Mouse (Mus musculus) midbrain, postnatal 0 days (tissue): ENCODE results near the gene Lca5. TPM values are rescaled to one million over a fixed set of nuclear protein-coding genes. Genes with fewer than 3 reads are reported as not detected.
A peak's percentile ranks its signal among the peaks of the same experiment; 100 is the strongest.

Source experiments
- ATAC-seq: fragments of 200-750 bp; cut with Nextera tagmentation; 2 replicates; pipeline ENCODE4 v1.8.0; 2017; ENCODE audit warnings: moderate number of reproducible peaks, mild to moderate bottlenecking, moderate TSS enrichment, moderate library complexity; ENCODE audit not compliant: low FRiP score
- DNase-seq: peaks from one replicate; pipeline ENCODE4 v3.0.0-alpha.2; 2015; ENCODE audit warnings: low spot score
- H3K27ac ChIP-seq: fragments of 300-500 bp; sonication (generic); 2 replicates; pipeline ENCODE4 v1.5.1; 2014; ENCODE audit warnings: low read depth, mild to moderate bottlenecking, low read length, mixed read lengths
- H3K27me3 ChIP-seq: fragments of 300-500 bp; sonication (generic); 2 replicates; pipeline ENCODE4 v1.6.1; 2014; ENCODE audit warnings: low read length, control low read depth, mixed read lengths; ENCODE audit not compliant: insufficient read depth
- H3K36me3 ChIP-seq: fragments of 300-500 bp; sonication (generic); 2 replicates; pipeline ENCODE4 v1.6.1; 2014; ENCODE audit warnings: low read length, control low read depth, mixed read lengths; ENCODE audit not compliant: insufficient read depth
- H3K4me1 ChIP-seq: fragments of 300-500 bp; sonication (generic); 2 replicates; pipeline ENCODE4 v1.6.1; 2014; ENCODE audit warnings: mild to moderate bottlenecking, control low read depth, antibody characterized with exemption, low read length, mixed read lengths; ENCODE audit not compliant: insufficient read depth
- H3K4me2 ChIP-seq: fragments of 300-500 bp; sonication (generic); 2 replicates; pipeline ENCODE4 v1.6.1; 2014; ENCODE audit warnings: low read depth, mild to moderate bottlenecking, low read length, mixed read lengths; ENCODE audit not compliant: poor library complexity, severe bottlenecking
- H3K4me3 ChIP-seq: fragments of 300-500 bp; sonication (generic); 2 replicates; pipeline ENCODE4 v1.5.1; 2014; ENCODE audit warnings: low read depth, mild to moderate bottlenecking, low read length, moderate library complexity
- H3K9ac ChIP-seq: fragments of 300-500 bp; sonication (generic); replicated peaks from 2 replicates; pipeline ENCODE4 v1.6.1; 2014; ENCODE audit warnings: mild to moderate bottlenecking, low read length, moderate library complexity, mixed read lengths; ENCODE audit not compliant: poor library complexity, severe bottlenecking
- H3K9me3 ChIP-seq: fragments of 300-500 bp; sonication (generic); 2 replicates; pipeline ENCODE4 v1.6.1; 2016; ENCODE audit warnings: low read length, control low read depth
- CTCF ChIP-seq: IDR thresholded peaks from 2 replicates; pipeline ENCODE4 v1.5.1; 2016; ENCODE audit warnings: antibody characterized with exemption, mild to moderate bottlenecking
- WGBS: fragments of 180-500 bp; shearing (Covaris S2); extraction: QIAGEN DNeasy Blood & Tissue Kit; methylation state at CpG from one replicate; pipeline ENCODE4 v1.1.7; 2014; 5-methylcytosine and 5-hydroxymethylcytosine counted together
- polyA plus RNA-seq: library from polyadenylated mRNA; unstranded; fragments of >200 nt; fragmentation: Nextera tagmentation; extraction: Ambion mirVana; gene quantifications from 2 replicates; pipeline ENCODE4 v1.2.1, GENCODE M21; 2015
- total RNA-seq: library from RNA; depleted of rRNA; stranded (reverse); fragments of >200 nt; gene quantifications from 2 replicates; pipeline ENCODE4 v1.2.3, GENCODE M21; 2014

Lca5 gene
- total and polyA plus RNA-seq, 2 experiments from 2014 or later, result 14.5 to 28.6 TPM

- Histone ChIP-seq H3K9ac (no peak overlapping the region), H3K27me3 (no peaks in the 10 kb centered on the region), H3K4me2 (no peak overlapping the region), H3K4me1 (no peaks in the 10 kb centered on the region), H3K4me3 (no peak overlapping the region), H3K27ac (no peak overlapping the region), H3K9me3 (no peaks in the 10 kb centered on the region), H3K36me3 (no peaks in the 10 kb centered on the region)
- 90% methylated on average over 4 of the region's 4 CpGs for WGBS
- TF ChIP-seq CTCF, result no peak
- ATAC-seq, result no peak
- DNase-seq, result no peak
Observed at GRCm38 (mm10) chr9:83483419-83483818, 42.5 kb upstream of the Lca5 start.

- H3K4me3 ChIP-seq, result no peak overlapping the region
- H3K4me1 ChIP-seq, result no peaks in the 10 kb centered on the region
- no peak for TF ChIP-seq CTCF
- H3K27ac ChIP-seq, result no peak overlapping the region
- no peaks in the 10 kb centered on the region for H3K36me3 ChIP-seq
- H3K9ac ChIP-seq, result no peak overlapping the region
- DNase-seq (no peak), ATAC-seq (no peak)
- H3K4me2 ChIP-seq, result no peak overlapping the region
- no peaks in the 10 kb centered on the region for H3K27me3 ChIP-seq
- no peaks in the 10 kb centered on the region for H3K9me3 ChIP-seq
- 93% methylated on average over 4 of the region's 4 CpGs for WGBS
Observed at GRCm38 (mm10) chr9:83482176-83482949, 41.4 kb upstream of the Lca5 start.

GRCm38 (mm10) chr9:83469871-83470270 is 28.9 kb upstream of the Lca5 start:
- DNase-seq (no peak), ATAC-seq (no peak)
- no peaks in the 10 kb centered on the region for H3K9me3 ChIP-seq
- 66% methylated on average over 2 of the region's 2 CpGs for WGBS
- no peaks in the 10 kb centered on the region for H3K4me1 ChIP-seq
- H3K4me2 ChIP-seq, result no peak overlapping the region
- no peak overlapping the region for H3K27ac ChIP-seq
- no peaks in the 10 kb centered on the region for H3K36me3 ChIP-seq
- TF ChIP-seq CTCF, result no peak
- H3K27me3 ChIP-seq, result no peaks in the 10 kb centered on the region
- H3K4me3 ChIP-seq, result no peak overlapping the region
- H3K9ac ChIP-seq, result no peak overlapping the region

GRCm38 (mm10) chr9:83447771-83448170 is 6.8 kb upstream of the Lca5 start:
- peak; percentile 39 for TF ChIP-seq CTCF
- H3K9ac ChIP-seq, result peak overlapping the region; percentile 62
- no peaks in the 10 kb centered on the region for H3K4me1 ChIP-seq
- peak; percentile 69 for DNase-seq
- H3K27me3 ChIP-seq, result no peaks in the 10 kb centered on the region
- peak overlapping the region; percentile 32 for H3K4me3 ChIP-seq
- H3K4me2 ChIP-seq, result peak overlapping the region; percentile 65
- peak; percentile 90 for ATAC-seq
- peak overlapping the region; percentile 70 for H3K27ac ChIP-seq
- no peaks in the 10 kb centered on the region for H3K36me3 ChIP-seq
- H3K9me3 ChIP-seq, result no peaks in the 10 kb centered on the region
- WGBS, result 2% methylated on average over 22 of the region's 22 CpGs

- DNase-seq (no peak), ATAC-seq (no peak)
- Histone ChIP-seq H3K9ac (no peak overlapping the region; the same call in 1 of the 2 replicates), H3K4me1 (no peaks in the 10 kb centered on the region), H3K27ac (no peak overlapping the region), H3K27me3 (no peaks in the 10 kb centered on the region), H3K4me3 (peak overlapping the region; percentile 32; the same call in 1 of the 2 replicates), H3K36me3 (no peaks in the 10 kb centered on the region), H3K9me3 (no peaks in the 10 kb centered on the region), H3K4me2 (peak overlapping the region; percentile 65)
- 58% methylated on average over 9 of the region's 9 CpGs for WGBS
- TF ChIP-seq CTCF, result no peak
Observed at GRCm38 (mm10) chr9:83447176-83447575, 6.2 kb upstream of the Lca5 start.

- Histone ChIP-seq H3K4me3 (no peak overlapping the region), H3K27me3 (no peaks in the 10 kb centered on the region), H3K4me2 (no peak overlapping the region), H3K36me3 (no peaks in the 10 kb centered on the region), H3K4me1 (no peaks in the 10 kb centered on the region), H3K9ac (no peak overlapping the region), H3K9me3 (no peaks in the 10 kb centered on the region), H3K27ac (no peak overlapping the region)
- TF ChIP-seq CTCF, result no peak
- ATAC-seq (no peak), DNase-seq (no peak)
- WGBS, result 77% methylated on average over 5 of the region's 5 CpGs
Observed at GRCm38 (mm10) chr9:83437621-83438020, 3.3 kb downstream of the Lca5 start.
